Mouse (Mus musculus): ENCODE measurements around the gene Vsx1.

Vsx1 gene

GRCm38 (mm10) chr2:150667065-150667819, 21.9 kb downstream of the Vsx1 start:
- DNase-seq = no peak

- no peak for DNase-seq
Observed at GRCm38 (mm10) chr2:150666723-150667064, 22.5 kb downstream of the Vsx1 start.

GRCm38 (mm10) chr2:150665534-150666451, 23.4 kb downstream of the Vsx1 start:
- DNase-seq = no peak

GRCm38 (mm10) chr2:150665006-150665405, 24.2 kb downstream of the Vsx1 start:
- DNase-seq = no peak

- no peak for DNase-seq
Observed at GRCm38 (mm10) chr2:150664152-150664920, 24.8 kb downstream of the Vsx1 start.

- DNase-seq = no peak
Observed at GRCm38 (mm10) chr2:150663255-150663654, 25.9 kb downstream of the Vsx1 start.

GRCm38 (mm10) chr2:150662007-150662406, 27.2 kb downstream of the Vsx1 start:
- DNase-seq = no peak

GRCm38 (mm10) chr2:150660668-150661451, 28.3 kb downstream of the Vsx1 start:
- DNase-seq = no peak

GRCm38 (mm10) chr2:150660049-150660448, 29.1 kb downstream of the Vsx1 start:
- no peak for DNase-seq

- DNase-seq = no peak
Observed at GRCm38 (mm10) chr2:150656975-150657768, 32.0 kb downstream of the Vsx1 start.

- DNase-seq = no peak
Observed at GRCm38 (mm10) chr2:150656112-150656511, 33.0 kb downstream of the Vsx1 start.

GRCm38 (mm10) chr2:150655290-150655689, 33.9 kb downstream of the Vsx1 start:
- DNase-seq = no peak

GRCm38 (mm10) chr2:150654814-150655213, 34.3 kb downstream of the Vsx1 start:
- no peak for DNase-seq

- no peak for DNase-seq
Observed at GRCm38 (mm10) chr2:150651366-150651765, 37.8 kb downstream of the Vsx1 start.

GRCm38 (mm10) chr2:150650511-150651074, 38.6 kb downstream of the Vsx1 start:
- DNase-seq = no peak

GRCm38 (mm10) chr2:150648300-150648895, 40.8 kb downstream of the Vsx1 start:
- DNase-seq = no peak

- DNase-seq = no peak
Observed at GRCm38 (mm10) chr2:150647681-150648299, 41.4 kb downstream of the Vsx1 start.

- DNase-seq = no peak
Observed at GRCm38 (mm10) chr2:150646411-150647121, 42.6 kb downstream of the Vsx1 start.

- no peak for DNase-seq
Observed at GRCm38 (mm10) chr2:150645225-150645624, 43.9 kb downstream of the Vsx1 start.
